Mouse (Mus musculus): ENCODE measurements around the gene Ifitm10.
"Not testable (repeated sequence)": the region's sequence is repeated elsewhere in the genome, so short reads cannot be mapped to it uniquely, and the experiment has no call there.

Ifitm10 gene

GRCm38 (mm10) chr7:142368856-142369255, 4.7 kb downstream of the Ifitm10 start:
- no peak for DNase-seq (ENCODE audit: low spot score)

GRCm38 (mm10) chr7:142363107-142363506, 10.4 kb downstream of the Ifitm10 start:
- no peak for DNase-seq (ENCODE audit: low spot score)

GRCm38 (mm10) chr7:142360743-142361142, 12.8 kb downstream of the Ifitm10 start:
- no peak for DNase-seq (ENCODE audit: low spot score)

DNA sequence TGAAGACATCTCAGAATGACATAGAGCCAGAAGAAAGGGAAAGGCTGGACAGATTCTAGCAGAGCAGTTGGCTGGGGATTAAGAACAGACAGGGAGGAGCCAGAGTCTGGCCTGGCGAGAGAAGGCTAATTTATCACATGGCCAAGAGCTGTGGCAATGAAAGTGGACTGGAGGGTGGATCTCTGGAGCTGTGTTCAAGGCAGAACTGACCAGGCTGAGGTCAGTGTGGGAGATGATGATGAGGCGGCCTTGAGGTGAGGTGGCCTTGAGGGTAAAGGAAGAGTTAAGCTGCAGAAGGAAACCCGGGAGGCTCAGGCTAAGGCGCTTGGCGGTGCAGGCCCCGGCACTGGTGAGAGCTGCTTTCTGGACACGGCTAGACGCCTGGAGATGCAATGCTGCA, 14.4 kb downstream of the Ifitm10 start:
- DNase-seq (ENCODE audit: low spot score) = no peak

DNA sequence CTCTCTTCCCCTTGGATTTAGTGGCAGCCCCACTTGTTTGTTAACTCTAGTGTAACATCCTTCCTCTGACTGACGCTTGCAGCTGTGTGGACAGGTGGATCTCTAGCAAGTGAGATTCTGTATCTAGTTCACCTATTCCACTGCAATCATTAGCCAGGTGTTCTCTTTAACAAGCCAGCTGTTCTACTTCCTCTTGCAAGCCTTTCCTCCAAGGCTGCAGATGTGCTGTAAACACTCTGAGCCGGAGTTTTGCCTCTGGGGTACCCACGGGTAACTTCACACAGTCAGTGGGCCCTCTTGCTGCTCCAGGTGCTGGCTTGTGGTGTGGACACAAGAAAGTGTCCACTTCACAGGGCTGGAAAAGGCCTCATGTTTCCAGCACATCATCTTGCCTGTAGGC, 16.0 kb downstream of the Ifitm10 start:
- no peak for DNase-seq (ENCODE audit: low spot score)

DNA sequence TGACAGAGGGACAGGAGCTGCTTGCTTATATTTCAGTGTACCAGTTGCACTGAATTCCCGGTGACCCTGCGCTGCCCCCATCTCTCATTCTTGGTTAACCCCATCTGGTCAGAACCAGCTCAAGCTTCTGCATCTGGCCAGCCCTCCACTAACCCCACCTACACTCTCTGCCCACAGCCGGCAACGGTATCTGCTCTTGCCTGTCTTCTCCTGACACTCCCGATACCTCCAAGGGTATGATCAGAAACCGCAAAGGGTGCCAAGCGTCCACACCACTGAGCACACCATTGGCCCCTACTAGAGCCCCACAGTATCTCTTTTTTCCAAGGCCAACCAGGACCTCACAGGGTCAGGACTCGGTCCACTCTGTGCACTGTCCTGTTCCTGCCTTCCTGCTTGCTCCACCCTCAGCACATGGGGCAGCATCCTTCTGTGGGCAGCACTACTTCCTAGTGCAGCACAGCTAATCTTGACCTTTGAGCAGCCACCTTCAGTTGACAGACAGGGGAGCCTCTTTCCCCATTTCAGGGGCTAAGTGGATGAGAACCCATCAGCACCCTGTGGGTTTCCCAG, 18.8 kb downstream of the Ifitm10 start:
- no peak for DNase-seq (ENCODE audit: low spot score)

DNA sequence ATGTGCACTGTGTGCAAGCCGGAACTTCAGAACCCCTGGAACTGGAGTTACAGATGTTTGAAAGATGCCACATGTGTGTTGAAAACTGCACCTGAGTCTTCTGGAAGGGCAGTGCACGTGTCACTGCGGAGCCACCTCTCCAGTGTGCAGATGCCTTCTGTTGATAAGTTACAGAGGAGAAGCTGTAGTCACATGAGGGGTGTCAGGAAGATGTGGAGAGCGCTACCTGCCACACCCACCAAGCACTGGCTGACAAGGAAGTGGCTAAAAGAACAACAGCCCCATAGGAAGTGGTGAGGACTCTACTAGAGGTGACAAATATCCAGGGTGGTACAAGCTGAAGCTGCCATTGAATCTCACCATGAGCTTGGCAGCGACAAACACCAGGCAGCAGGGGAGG, 19.7 kb downstream of the Ifitm10 start:
- DNase-seq (ENCODE audit: low spot score) = peak; percentile 65

GRCm38 (mm10) chr7:142351569-142351968, 22.0 kb downstream of the Ifitm10 start:
- DNase-seq (ENCODE audit: low spot score) = no peak

DNA sequence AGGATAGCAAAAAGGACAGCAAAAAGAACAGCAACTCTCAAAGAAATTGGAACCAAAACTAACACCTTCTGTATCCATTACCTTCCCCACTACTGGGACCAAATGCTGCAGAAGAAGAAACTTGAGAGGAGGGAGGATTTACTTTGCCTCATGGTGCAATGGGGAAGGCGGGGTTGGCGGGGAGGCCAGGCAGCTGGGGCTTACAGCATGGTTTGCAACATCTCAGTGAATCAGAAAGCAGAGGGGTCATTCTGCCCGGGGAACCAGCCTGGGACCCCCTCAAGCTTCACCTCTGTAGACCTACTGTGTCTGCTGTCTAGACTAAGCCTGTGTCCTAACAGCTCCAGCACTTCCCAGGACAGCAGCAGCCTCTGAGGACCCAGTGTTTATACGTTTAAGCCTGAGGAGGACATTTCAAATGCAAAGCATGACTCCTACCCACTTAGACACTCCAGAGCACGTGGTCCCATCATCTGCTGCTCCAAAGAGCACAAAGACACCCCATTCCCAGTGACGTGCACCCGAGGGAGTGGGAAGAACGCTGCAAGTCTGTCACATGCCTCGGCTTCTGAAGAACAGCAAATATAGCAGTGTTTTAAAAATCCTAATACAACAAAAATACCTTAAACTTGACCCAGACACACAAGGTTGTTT, 24.1 kb downstream of the Ifitm10 start:
- no peak for DNase-seq (ENCODE audit: low spot score)

DNA sequence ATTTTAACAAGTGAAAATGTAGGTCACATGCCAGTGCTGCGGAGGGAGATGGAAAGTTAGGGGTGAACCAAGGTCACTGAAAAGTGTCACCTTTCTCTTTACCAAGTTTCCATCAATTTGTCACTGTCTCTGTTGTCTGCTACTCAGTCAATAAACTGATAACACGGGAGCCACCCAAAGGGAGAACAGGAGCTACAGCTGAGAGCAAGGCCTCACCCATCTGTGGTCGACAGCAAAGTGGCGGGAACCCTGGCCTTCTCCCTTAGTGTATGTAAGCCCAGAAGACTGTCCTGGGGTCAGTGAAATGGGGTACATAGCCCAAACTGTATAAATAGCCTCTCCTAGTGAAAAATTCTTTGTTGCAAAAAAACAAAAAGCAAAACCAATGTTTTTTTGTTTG, 26.0 kb downstream of the Ifitm10 start:
- DNase-seq (ENCODE audit: low spot score) = no peak

DNA sequence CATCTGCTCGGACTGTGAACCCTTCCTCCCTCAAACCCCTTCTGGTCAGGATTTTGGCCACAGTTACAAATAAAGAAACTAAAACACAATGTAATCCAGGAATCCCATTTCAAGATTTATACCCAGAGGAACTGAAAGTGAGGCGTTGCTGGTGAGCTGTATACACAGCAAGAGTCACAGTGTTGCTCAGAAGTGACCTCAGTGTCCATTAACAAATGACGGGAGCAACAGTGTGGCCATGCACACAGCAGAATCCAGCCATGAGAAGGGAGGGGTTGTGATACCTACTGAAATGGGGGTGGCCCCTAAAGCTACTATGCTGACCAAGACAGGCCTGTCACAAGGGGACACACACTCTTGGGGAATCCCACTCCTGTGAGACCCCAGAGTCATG, 31.3 kb downstream of the Ifitm10 start:
- DNase-seq (ENCODE audit: low spot score) = no peak

GRCm38 (mm10) chr7:142341564-142342246, 31.8 kb downstream of the Ifitm10 start:
- no peak for DNase-seq (ENCODE audit: low spot score)

GRCm38 (mm10) chr7:142340269-142340970, 33.1 kb downstream of the Ifitm10 start:
- DNase-seq (ENCODE audit: low spot score) = peak; percentile 54

- no peak for DNase-seq (ENCODE audit: low spot score)
These were observed 38.4 kb downstream of the Ifitm10 start for GRCm38 (mm10) chr7:142335151-142335550.

- DNase-seq (ENCODE audit: low spot score) = peak; percentile 83
These were observed 39.3 kb downstream of the Ifitm10 start for GRCm38 (mm10) chr7:142334246-142334645.

DNA sequence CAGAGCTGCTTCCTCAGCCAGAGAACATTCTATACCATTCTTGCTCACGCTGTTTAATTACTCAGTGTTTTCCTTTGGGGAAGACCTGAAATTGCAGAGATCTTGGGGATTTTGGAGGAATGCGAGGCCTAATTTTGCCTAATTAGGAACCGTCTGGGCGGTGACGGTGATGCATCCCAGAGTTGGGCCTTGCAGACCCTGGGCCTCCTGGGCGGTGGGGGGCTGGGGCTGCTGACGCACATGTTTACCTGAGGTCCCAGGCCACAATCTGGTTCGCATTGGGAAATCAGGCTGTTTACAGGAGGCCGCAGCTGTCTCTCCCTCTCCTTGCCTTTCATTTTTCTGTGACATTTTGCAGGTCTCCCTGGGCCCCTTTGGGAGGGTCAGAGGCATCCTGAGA, 40.8 kb downstream of the Ifitm10 start:
- DNase-seq (ENCODE audit: low spot score) = not testable (repeated sequence)

- DNase-seq (ENCODE audit: low spot score) = no peak
These were observed 42.3 kb downstream of the Ifitm10 start for GRCm38 (mm10) chr7:142331281-142331680.

- no peak for DNase-seq (ENCODE audit: low spot score)
These were observed 43.3 kb downstream of the Ifitm10 start for GRCm38 (mm10) chr7:142330271-142330724.

GRCm38 (mm10) chr7:142328507-142328906, 45.0 kb downstream of the Ifitm10 start:
- DNase-seq (ENCODE audit: low spot score) = no peak

DNA sequence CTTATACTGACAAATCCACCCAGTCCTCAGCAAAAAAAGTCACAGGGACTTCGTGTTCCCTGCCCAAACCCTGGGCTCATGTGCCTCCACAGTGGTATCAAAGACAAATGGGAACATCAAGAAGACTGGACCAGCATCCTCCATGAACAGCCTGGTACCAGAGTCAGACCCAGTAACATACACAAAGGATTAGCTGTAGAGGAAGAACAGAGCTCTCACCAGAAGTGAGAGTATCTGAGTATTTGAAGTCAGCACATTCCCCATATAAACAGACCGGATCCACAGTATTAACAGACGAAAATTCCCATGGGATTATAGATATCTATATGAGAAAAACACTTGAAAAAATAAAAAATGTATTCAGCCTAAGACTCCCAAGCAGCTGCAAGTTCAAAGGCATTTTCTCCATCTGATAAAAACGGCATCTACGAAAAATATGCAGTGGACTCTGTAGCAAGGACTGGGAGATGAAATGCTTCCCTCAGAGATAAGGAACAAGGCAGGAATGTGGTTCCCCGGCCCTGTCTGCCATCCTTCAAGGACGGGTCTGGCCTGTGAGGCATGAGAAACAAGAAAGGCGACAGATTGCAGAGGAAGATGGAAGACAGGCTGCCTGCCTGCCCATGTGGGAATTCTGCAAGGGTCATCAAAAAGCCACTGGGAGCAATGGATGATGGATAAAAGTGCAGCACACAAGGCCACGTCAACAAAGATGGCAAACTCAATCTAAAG, 46.7 kb downstream of the Ifitm10 start:
- no peak for DNase-seq (ENCODE audit: low spot score)

GRCm38 (mm10) chr7:142323396-142324117, 50.0 kb downstream of the Ifitm10 start:
- no peak for DNase-seq (ENCODE audit: low spot score)
